Mouse (Mus musculus): ENCODE results near the gene Arhgap9. TPM values are rescaled to one million over a fixed set of nuclear protein-coding genes. Genes with fewer than 3 reads are reported as not detected.

Gene Arhgap9
- polyA plus RNA-seq (2012; fragmentation: generic; extraction: Trizol): 0.78 TPM
- long read RNA-seq, experiment 1, partial matches to known transcripts: 0 of 1 reads
- long read RNA-seq, experiment 1, other reads (novel, unspliced or antisense): 0 of 1 reads
- long read RNA-seq, experiment 2, transcript Arhgap9-203 (16 exons, 1,946 nt): major isoform, 6 of 7 reads
- long read RNA-seq, experiment 2, partial matches to known transcripts: 0 of 7 reads
- long read RNA-seq, experiment 2, other reads (novel, unspliced or antisense): 1 of 7 reads

DNA sequence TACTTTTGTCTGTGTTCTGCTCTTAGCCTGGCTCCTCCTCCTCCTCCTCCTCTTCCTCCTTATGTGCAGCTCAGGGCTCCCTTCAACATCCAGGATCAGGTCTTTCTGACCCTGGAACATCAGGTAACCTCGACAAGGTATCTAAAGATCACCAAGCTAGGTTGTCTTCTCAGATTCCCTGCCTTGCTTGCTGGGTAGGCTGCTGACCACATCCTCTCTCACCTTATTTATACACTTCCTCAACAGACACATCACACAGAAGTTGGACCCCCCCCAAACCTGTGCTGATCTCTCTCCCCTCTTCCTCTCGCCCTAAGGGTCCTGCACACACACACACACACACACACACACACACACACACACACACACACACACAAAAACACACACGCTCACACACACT is at the start of gene Arhgap9:
Arhgap9 (plus strand) TSS at position 344 of the 400 bp plus-strand sequence.
- no peak within 1 kb of the TSS for H3ac ChIP-seq (ENCODE audit: control insufficient read depth, insufficient read length, low read depth)
- no peaks in the 10 kb centered on the region for H3K79me2 ChIP-seq (ENCODE audit: control insufficient read depth, insufficient read depth)
- H3K4me3 ChIP-seq (ENCODE audit: insufficient read depth, poor library complexity, severe bottlenecking): no peak within 1 kb of the TSS
- peaks cover 42% of the 10 kb centered on the region for H3K27me3 ChIP-seq (ENCODE audit: control insufficient read depth, insufficient read depth, insufficient read length)
- H3K36me3 ChIP-seq (ENCODE audit: control insufficient read depth, insufficient read depth): no peaks in the 10 kb centered on the region
- H3K79me3 ChIP-seq (ENCODE audit: low read depth): no peaks in the 10 kb centered on the region
- TF ChIP-seq MAX (IDR thresholded peaks at IDR 0.05) (no peak), USF1 (IDR thresholded peaks at IDR 0.05; ENCODE audit: low read depth) (no peak), CEBPB (IDR thresholded peaks at IDR 0.05; ENCODE audit: low read depth) (no peak), FOSL1 (IDR thresholded peaks at IDR 0.05; ENCODE audit: insufficient read depth, low read length, poor library complexity, severe bottlenecking) (no peak), MYOD1 (IDR thresholded peaks at IDR 0.05; ENCODE audit: control insufficient read depth, insufficient read length, low read depth) (no peak), CTCF (IDR thresholded peaks at IDR 0.05; ENCODE audit: control insufficient read depth, insufficient read depth, insufficient read length) (no peak), MYOG (IDR thresholded peaks at IDR 0.05; ENCODE audit: control insufficient read depth, extremely low read depth, insufficient read length) (no peak)

DNA sequence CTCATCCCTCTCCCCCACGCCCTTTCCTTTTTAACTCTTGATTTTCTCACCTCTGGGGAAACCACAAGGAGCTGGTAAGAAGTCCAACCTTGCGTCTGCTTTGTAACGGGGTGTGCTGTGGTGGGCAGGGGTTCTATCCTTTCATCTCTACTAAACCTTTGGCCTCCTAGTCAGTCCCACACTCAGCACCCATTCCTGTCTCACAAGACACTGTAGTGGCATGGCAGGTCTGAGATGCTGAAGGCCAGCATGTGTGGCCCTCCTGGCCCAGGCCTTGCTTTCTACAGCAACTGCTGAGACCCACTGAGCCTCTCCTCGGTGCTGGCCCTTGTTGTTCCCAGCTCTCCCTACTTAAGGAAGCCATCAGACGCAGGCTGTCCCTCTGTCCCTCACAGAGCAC is 49.4 kb upstream of the Arhgap9 start:
- Histone ChIP-seq H3ac (ENCODE audit: control insufficient read depth, insufficient read length, low read depth) (no peak overlapping the region), H3K79me2 (ENCODE audit: control insufficient read depth, insufficient read depth) (peaks cover 32% of the 10 kb centered on the region), H3K79me3 (ENCODE audit: low read depth) (peaks cover 18% of the 10 kb centered on the region), H3K36me3 (ENCODE audit: control insufficient read depth, insufficient read depth) (peaks cover 73% of the 10 kb centered on the region), H3K4me3 (ENCODE audit: insufficient read depth, poor library complexity, severe bottlenecking) (no peak overlapping the region), H3K27me3 (ENCODE audit: control insufficient read depth, insufficient read depth, insufficient read length) (no peaks in the 10 kb centered on the region)
- no peak for TF ChIP-seq MYOG (IDR thresholded peaks at IDR 0.05; ENCODE audit: control insufficient read depth, extremely low read depth, insufficient read length)
- TF ChIP-seq CTCF (IDR thresholded peaks at IDR 0.05; ENCODE audit: control insufficient read depth, insufficient read depth, insufficient read length): no peak
- no peak for TF ChIP-seq CEBPB (IDR thresholded peaks at IDR 0.05; ENCODE audit: low read depth)
- no peak for TF ChIP-seq USF1 (IDR thresholded peaks at IDR 0.05; ENCODE audit: low read depth)
- TF ChIP-seq MYOD1 (IDR thresholded peaks at IDR 0.05; ENCODE audit: control insufficient read depth, insufficient read length, low read depth): no peak
- no peak for TF ChIP-seq MAX (IDR thresholded peaks at IDR 0.05)
- TF ChIP-seq FOSL1 (IDR thresholded peaks at IDR 0.05; ENCODE audit: insufficient read depth, low read length, poor library complexity, severe bottlenecking): no peak

DNA sequence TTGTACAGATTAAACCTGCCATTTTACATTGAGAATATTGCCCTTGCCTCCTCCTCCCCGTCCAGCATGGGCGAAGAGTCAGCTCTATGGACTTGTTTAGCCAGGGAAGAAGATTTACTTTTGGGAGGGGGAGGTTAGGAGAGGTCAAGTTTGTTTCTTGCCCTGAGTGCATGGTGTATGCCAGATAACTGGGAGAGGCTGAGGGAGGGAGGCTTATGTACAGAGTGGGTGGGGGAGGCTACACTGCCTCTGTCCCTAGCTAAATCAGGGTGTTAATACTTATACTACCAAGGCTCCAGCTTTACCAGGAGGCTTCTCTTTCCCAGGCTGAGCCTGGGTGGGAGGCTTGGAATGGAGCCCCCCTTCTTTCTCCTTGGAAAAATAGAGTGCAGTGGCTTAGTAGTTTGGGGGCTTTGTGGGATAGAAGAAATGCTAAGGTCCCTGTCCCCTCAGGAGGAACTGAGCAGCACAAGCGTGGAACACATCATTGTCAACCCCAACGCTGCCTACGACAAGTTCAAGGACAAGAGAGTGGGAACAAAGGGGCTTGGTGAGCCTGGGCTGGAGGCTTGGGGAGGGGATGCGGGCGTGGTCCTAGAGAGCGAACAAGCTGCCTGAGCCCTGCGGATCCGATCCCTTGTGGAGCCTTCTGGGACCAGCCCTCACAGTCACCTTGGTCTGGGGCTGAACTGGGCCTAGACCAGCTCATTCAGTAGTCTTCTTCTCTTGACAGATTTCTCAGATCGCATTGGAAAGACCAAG is 47.3 kb upstream of the Arhgap9 start:
- peaks cover 7% of the 10 kb centered on the region for H3K79me3 ChIP-seq (ENCODE audit: low read depth)
- no peak for TF ChIP-seq FOSL1 (IDR thresholded peaks at IDR 0.05; ENCODE audit: insufficient read depth, low read length, poor library complexity, severe bottlenecking)
- no peak for TF ChIP-seq MAX (IDR thresholded peaks at IDR 0.05)
- TF ChIP-seq CTCF (IDR thresholded peaks at IDR 0.05; ENCODE audit: control insufficient read depth, insufficient read depth, insufficient read length): no peak
- no peak for TF ChIP-seq USF1 (IDR thresholded peaks at IDR 0.05; ENCODE audit: low read depth)
- no peak for TF ChIP-seq MYOG (IDR thresholded peaks at IDR 0.05; ENCODE audit: control insufficient read depth, extremely low read depth, insufficient read length)
- no peak for TF ChIP-seq CEBPB (IDR thresholded peaks at IDR 0.05; ENCODE audit: low read depth)
- no peak for TF ChIP-seq MYOD1 (IDR thresholded peaks at IDR 0.05; ENCODE audit: control insufficient read depth, insufficient read length, low read depth)
- no peak overlapping the region for H3ac ChIP-seq (ENCODE audit: control insufficient read depth, insufficient read length, low read depth)
- H3K4me3 ChIP-seq (ENCODE audit: insufficient read depth, poor library complexity, severe bottlenecking): no peak overlapping the region
- H3K27me3 ChIP-seq (ENCODE audit: control insufficient read depth, insufficient read depth, insufficient read length): no peaks in the 10 kb centered on the region
- H3K79me2 ChIP-seq (ENCODE audit: control insufficient read depth, insufficient read depth): peaks cover 11% of the 10 kb centered on the region
- H3K36me3 ChIP-seq (ENCODE audit: control insufficient read depth, insufficient read depth): peaks cover 74% of the 10 kb centered on the region

DNA sequence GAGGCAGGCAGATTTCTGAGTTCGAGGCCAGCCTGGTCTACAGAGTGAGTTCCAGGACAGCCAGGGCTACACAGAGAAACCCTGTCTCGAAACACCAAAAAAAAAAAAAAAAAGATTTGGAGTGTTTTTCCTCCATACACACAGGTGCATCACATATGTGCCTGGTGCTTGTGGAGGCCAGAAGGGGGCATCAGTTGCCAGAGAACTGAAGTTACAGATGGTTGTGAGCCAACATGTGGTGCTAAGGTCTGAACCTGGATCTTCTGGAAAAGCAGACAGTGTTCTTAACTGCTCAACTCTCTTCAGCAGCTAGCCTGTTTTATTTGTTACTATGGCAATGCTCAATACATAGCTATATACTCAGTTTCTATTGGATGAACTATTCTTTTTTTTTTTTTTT is 42.0 kb upstream of the Arhgap9 start:
- H3K4me3 ChIP-seq (ENCODE audit: insufficient read depth, poor library complexity, severe bottlenecking): no peak overlapping the region
- H3K27me3 ChIP-seq (ENCODE audit: control insufficient read depth, insufficient read depth, insufficient read length): no peaks in the 10 kb centered on the region
- H3ac ChIP-seq (ENCODE audit: control insufficient read depth, insufficient read length, low read depth): no peak overlapping the region
- H3K36me3 ChIP-seq (ENCODE audit: control insufficient read depth, insufficient read depth): peaks cover 92% of the 10 kb centered on the region
- TF ChIP-seq MYOD1 (IDR thresholded peaks at IDR 0.05; ENCODE audit: control insufficient read depth, insufficient read length, low read depth): no peak
- TF ChIP-seq USF1 (IDR thresholded peaks at IDR 0.05; ENCODE audit: low read depth): no peak
- TF ChIP-seq MYOG (IDR thresholded peaks at IDR 0.05; ENCODE audit: control insufficient read depth, extremely low read depth, insufficient read length): no peak
- TF ChIP-seq CTCF (IDR thresholded peaks at IDR 0.05; ENCODE audit: control insufficient read depth, insufficient read depth, insufficient read length): no peak
- TF ChIP-seq MAX (IDR thresholded peaks at IDR 0.05): no peak
- TF ChIP-seq FOSL1 (IDR thresholded peaks at IDR 0.05; ENCODE audit: insufficient read depth, low read length, poor library complexity, severe bottlenecking): no peak
- TF ChIP-seq CEBPB (IDR thresholded peaks at IDR 0.05; ENCODE audit: low read depth): no peak
- H3K79me3 ChIP-seq (ENCODE audit: low read depth): peaks cover 1% of the 10 kb centered on the region
- no peaks in the 10 kb centered on the region for H3K79me2 ChIP-seq (ENCODE audit: control insufficient read depth, insufficient read depth)

DNA sequence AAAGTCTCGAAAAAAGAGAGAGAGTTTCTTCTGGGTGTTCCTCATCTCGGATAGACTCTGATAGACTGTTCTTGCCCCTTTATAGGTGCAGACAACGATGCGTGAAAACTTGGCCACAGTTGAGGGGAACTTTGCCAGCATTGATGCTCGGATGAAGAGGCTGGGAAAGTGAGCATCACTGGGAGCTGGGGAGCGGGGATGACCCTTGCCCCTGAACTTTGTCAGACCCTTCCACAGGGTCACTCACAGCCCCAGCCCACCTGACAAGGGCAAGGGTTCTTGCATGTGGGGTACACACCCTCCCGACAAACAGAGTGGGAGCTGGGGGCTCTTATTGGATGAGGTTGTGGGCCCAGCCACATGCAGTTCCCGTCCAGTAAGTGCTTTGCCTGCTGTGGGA is 40.4 kb upstream of the Arhgap9 start:
- H3K27me3 ChIP-seq (ENCODE audit: control insufficient read depth, insufficient read depth, insufficient read length): no peaks in the 10 kb centered on the region
- H3K79me3 ChIP-seq (ENCODE audit: low read depth): peaks cover 1% of the 10 kb centered on the region
- H3K36me3 ChIP-seq (ENCODE audit: control insufficient read depth, insufficient read depth): peaks cover 91% of the 10 kb centered on the region
- TF ChIP-seq CTCF (IDR thresholded peaks at IDR 0.05; ENCODE audit: control insufficient read depth, insufficient read depth, insufficient read length) (no peak), MAX (IDR thresholded peaks at IDR 0.05) (no peak), USF1 (IDR thresholded peaks at IDR 0.05; ENCODE audit: low read depth) (no peak), MYOD1 (IDR thresholded peaks at IDR 0.05; ENCODE audit: control insufficient read depth, insufficient read length, low read depth) (no peak), CEBPB (IDR thresholded peaks at IDR 0.05; ENCODE audit: low read depth) (no peak), FOSL1 (IDR thresholded peaks at IDR 0.05; ENCODE audit: insufficient read depth, low read length, poor library complexity, severe bottlenecking) (no peak), MYOG (IDR thresholded peaks at IDR 0.05; ENCODE audit: control insufficient read depth, extremely low read depth, insufficient read length) (no peak)
- H3K4me3 ChIP-seq (ENCODE audit: insufficient read depth, poor library complexity, severe bottlenecking): no peak overlapping the region
- H3ac ChIP-seq (ENCODE audit: control insufficient read depth, insufficient read length, low read depth): no peak overlapping the region
- peaks cover 7% of the 10 kb centered on the region for H3K79me2 ChIP-seq (ENCODE audit: control insufficient read depth, insufficient read depth)

Measured in C2C12 (cell line).